Mouse (Mus musculus) ES-E14 (cell line): ENCODE results near the gene Bmpr2.

Experiments used
- CHD2 ChIP-seq: IDR thresholded peaks from 2 replicates; pipeline ENCODE4 v1.6.1; 2014; ENCODE audit warnings: mild to moderate bottlenecking, low read depth, low read length, inconsistent platforms
- MAFK ChIP-seq: IDR thresholded peaks from 2 replicates; pipeline ENCODE4 v1.6.1; 2014; ENCODE audit warnings: mild to moderate bottlenecking, low read depth, low read length, inconsistent platforms; ENCODE audit not compliant: insufficient read depth

DNA sequence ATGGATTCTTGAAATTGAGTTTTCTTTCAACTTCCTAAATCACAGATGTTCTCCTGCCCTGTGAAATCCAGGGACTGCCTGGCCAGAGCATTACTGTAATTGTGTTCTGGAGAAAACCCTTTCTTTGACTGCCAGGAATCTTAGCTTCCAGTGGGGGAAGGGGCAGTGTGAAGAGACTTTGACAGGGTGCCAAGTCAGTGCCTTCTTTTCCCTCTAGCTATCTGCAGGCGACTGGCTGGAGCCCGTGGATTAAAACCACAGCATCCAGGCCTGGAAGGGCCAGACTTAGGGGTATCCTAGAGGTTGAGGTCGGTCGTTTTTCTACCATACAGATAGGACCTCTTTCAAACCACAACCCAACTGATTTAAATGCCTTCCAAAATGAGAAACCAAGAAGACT lies 37.5 kb upstream of the Bmpr2 start:
- TF ChIP-seq MAFK (no peak), CHD2 (no peak)
